Mouse (Mus musculus) embryonic facial prominence, embryonic 11.5 days (tissue): Measurements from ENCODE around the gene Rnf213. TPM values are rescaled to one million over a fixed set of nuclear protein-coding genes. Genes with fewer than 3 reads are reported as not detected.

Source experiments
- ATAC-seq: fragments of 200-750 bp; cut with Nextera tagmentation; replicated peaks from 2 replicates; pipeline ENCODE4 v1.8.0; 2017; ENCODE audit warnings: low read depth; ENCODE audit not compliant: insufficient number of reproducible peaks, low FRiP score, low TSS enrichment
- DNase-seq: peaks from one replicate; pipeline ENCODE4 v3.0.0-alpha.2; 2015; ENCODE audit warnings: low spot score
- H3K27ac ChIP-seq: fragments of 300-500 bp; sonication (generic); replicated peaks from 2 replicates; pipeline ENCODE4 v1.5.1; 2014; ENCODE audit warnings: mild to moderate bottlenecking, low read depth, low read length, control low read depth
- H3K27me3 ChIP-seq: fragments of 300-500 bp; sonication (generic); 2 replicates; pipeline ENCODE4 v1.6.1; 2014; ENCODE audit warnings: mild to moderate bottlenecking, low read length, moderate library complexity, mixed read lengths; ENCODE audit not compliant: control insufficient read depth, insufficient read depth
- H3K36me3 ChIP-seq: fragments of 300-500 bp; sonication (generic); replicated peaks from 2 replicates; pipeline ENCODE4 v1.6.1; 2014; ENCODE audit warnings: low read depth, mild to moderate bottlenecking, low read length, moderate library complexity, mixed read lengths; ENCODE audit not compliant: control insufficient read depth, insufficient read depth
- H3K4me1 ChIP-seq: fragments of 300-500 bp; sonication (generic); 2 replicates; pipeline ENCODE4 v1.6.1; 2014; ENCODE audit warnings: low read length, mixed read lengths; ENCODE audit not compliant: control insufficient read depth, insufficient read depth
- H3K4me2 ChIP-seq: fragments of 300-500 bp; sonication (generic); 2 replicates; pipeline ENCODE4 v1.6.1; 2014; ENCODE audit warnings: low read depth, mild to moderate bottlenecking, control low read depth, low read length, moderate library complexity
- H3K4me3 ChIP-seq: fragments of 300-500 bp; sonication (generic); 2 replicates; pipeline ENCODE4 v1.5.1; 2014; ENCODE audit warnings: low read depth, low read length, control low read depth
- H3K9ac ChIP-seq: fragments of 300-500 bp; sonication (generic); replicated peaks from 2 replicates; pipeline ENCODE4 v1.6.1; 2014; ENCODE audit warnings: mild to moderate bottlenecking, control low read depth, low read length
- H3K9me3 ChIP-seq: fragments of 300-500 bp; sonication (generic); replicated peaks from 2 replicates; pipeline ENCODE4 v1.6.1; 2016; ENCODE audit warnings: mild to moderate bottlenecking, low read length, inconsistent platforms, mixed read lengths; ENCODE audit not compliant: control insufficient read depth
- WGBS: fragments of 180-500 bp; shearing (Covaris S2); extraction: QIAGEN DNeasy Blood & Tissue Kit; methylation state at CpG from one replicate; pipeline ENCODE4 v1.1.7; 2014; 5-methylcytosine and 5-hydroxymethylcytosine counted together
- polyA plus RNA-seq: library from polyadenylated mRNA; unstranded; fragments of >200 nt; fragmentation: Nextera tagmentation; extraction: Ambion mirVana; gene quantifications from 2 replicates; pipeline ENCODE4 v1.2.1, GENCODE M21; 2014

Gene Rnf213
- polyA plus RNA-seq, 1 experiment from 2014 or later = 1.8 TPM

DNA sequence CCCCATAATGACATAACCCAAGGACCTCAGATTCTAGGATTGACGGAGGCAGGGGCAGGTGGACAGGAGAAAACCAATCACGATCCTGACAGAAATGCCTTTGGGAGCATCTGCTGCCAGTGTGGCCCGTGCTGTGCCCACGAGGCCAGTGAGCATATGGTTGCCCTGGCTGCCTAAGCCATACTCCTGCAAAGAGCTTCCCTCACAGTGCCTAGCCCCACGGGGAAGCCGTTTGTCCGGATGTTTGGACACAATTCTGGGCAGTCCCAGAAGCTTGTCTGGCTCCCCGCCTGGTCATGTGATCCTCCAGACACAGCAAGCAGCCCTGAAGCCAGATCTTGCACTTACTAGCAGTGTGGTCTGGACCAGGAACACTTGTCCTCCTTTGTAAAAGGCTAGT, 129.9 kb downstream of the Rnf213 start:
- WGBS = 84% methylated on average over 8 of the region's 8 CpGs
- H3K4me2 ChIP-seq = no peak overlapping the region
- DNase-seq (no peak), ATAC-seq (no peak)
- H3K4me3 ChIP-seq = no peak overlapping the region
- no peaks in the 10 kb centered on the region for H3K9me3 ChIP-seq
- H3K36me3 ChIP-seq = no peaks in the 10 kb centered on the region
- H3K27ac ChIP-seq = no peak overlapping the region
- H3K27me3 ChIP-seq = no peaks in the 10 kb centered on the region
- H3K9ac ChIP-seq = no peak overlapping the region
- no peaks in the 10 kb centered on the region for H3K4me1 ChIP-seq

DNA sequence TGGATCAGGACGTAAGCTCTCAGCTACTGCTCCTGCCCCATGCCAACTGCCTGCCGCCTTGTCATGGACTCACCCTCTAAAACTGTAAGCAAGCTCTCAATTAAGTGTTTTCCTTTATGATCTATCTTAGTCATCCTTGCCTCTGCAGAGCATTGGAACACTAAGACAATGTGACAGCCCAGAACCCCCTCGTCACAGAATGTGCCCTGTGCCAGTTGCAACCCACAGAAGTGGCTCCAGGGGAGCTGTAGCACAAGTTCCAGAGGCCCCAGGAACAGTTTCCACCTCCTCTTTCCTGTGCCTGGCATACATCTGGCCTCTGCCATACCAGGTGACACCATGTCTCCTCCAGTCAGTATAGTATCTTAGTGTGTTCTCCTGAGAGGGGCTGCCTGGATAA, 130.5 kb downstream of the Rnf213 start:
- WGBS = 91% methylated on average over 3 of the region's 3 CpGs
- no peak for DNase-seq
- H3K9ac ChIP-seq = no peak overlapping the region
- no peak overlapping the region for H3K27ac ChIP-seq
- ATAC-seq = no peak
- no peaks in the 10 kb centered on the region for H3K4me1 ChIP-seq
- no peaks in the 10 kb centered on the region for H3K27me3 ChIP-seq
- no peak overlapping the region for H3K4me3 ChIP-seq
- H3K36me3 ChIP-seq = no peaks in the 10 kb centered on the region
- H3K9me3 ChIP-seq = no peaks in the 10 kb centered on the region
- no peak overlapping the region for H3K4me2 ChIP-seq

DNA sequence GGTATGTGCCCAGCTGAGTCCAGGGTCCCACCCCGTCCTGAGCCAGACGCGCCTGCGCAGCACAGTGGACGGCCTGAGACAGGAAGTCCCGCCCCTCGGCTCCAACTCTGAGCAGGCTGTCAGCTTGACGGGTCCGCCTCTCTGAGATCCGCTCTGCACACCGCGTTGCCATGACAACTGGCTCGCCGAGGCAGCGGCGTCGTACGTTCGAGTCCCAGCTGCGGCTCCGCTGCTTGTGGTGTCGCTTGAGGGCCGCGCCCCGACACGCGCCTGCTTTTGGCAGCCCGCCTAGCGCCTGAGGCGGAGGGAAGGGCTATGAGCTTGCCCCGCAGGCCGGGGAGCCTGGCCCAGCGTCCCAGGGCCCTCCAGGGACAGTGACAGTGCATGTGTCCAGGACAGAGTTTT, 131.6 kb downstream of the Rnf213 start:
- WGBS = 2% methylated on average over 33 of the region's 33 CpGs
- peak overlapping the region; percentile 35 for H3K9ac ChIP-seq
- H3K4me1 ChIP-seq = no peaks in the 10 kb centered on the region
- peak overlapping the region; percentile 28 for H3K4me3 ChIP-seq
- DNase-seq (peak; percentile 96), ATAC-seq (peak; percentile 96)
- no peaks in the 10 kb centered on the region for H3K27me3 ChIP-seq
- H3K27ac ChIP-seq = no peak overlapping the region
- H3K9me3 ChIP-seq = no peaks in the 10 kb centered on the region
- H3K4me2 ChIP-seq = peak overlapping the region; percentile 50
- H3K36me3 ChIP-seq = no peaks in the 10 kb centered on the region

DNA sequence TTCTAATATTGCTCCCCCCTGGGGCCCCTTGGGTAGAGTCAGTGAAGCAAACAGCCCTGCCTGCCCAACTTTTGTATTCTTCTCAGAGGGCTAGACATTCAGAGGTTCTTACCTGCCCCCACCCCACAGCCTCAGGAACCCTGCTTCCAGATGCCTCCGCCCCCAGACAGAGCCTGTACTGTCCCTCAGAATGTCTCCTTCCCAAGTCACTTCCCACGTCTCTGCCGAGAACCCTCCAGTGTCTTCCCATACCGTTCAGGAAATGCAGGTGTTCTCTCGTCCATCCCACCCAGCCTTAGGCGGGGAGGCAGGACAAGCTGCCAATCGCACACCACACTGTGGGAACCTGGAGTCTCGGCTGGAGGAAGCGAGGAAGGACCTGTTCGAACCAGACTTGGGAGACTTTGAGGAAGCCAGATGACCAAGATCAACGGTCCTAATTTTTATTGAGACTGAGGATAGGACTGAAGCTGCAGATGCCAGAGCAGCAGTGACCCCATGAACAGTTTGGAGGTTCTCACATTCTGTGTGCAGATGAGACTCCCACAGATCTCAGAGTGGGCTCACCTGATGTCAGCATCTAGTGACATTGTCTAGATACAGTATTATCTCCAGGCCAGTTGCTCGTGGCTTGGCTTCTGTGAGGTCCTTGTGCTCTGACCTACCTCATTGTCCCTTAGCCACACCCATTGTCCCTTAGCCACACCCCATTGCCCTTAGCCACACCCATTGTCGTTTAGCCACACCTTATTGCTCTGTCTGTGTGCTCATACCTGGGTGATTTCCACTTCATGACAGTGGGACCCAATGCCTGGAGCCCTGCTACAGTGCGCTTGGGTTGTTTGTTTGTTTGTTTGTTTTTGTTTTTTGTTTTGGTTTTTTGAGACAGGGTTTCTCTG, 133.4 kb downstream of the Rnf213 start:
- no peaks in the 10 kb centered on the region for H3K36me3 ChIP-seq
- H3K4me2 ChIP-seq = no peak overlapping the region
- H3K4me1 ChIP-seq = no peaks in the 10 kb centered on the region
- no peak for ATAC-seq
- no peak for DNase-seq
- H3K27me3 ChIP-seq = no peaks in the 10 kb centered on the region
- no peak overlapping the region for H3K9ac ChIP-seq
- no peak overlapping the region for H3K27ac ChIP-seq
- no peaks in the 10 kb centered on the region for H3K9me3 ChIP-seq
- 84% methylated on average over 14 of the region's 14 CpGs for WGBS
- H3K4me3 ChIP-seq = no peak overlapping the region

DNA sequence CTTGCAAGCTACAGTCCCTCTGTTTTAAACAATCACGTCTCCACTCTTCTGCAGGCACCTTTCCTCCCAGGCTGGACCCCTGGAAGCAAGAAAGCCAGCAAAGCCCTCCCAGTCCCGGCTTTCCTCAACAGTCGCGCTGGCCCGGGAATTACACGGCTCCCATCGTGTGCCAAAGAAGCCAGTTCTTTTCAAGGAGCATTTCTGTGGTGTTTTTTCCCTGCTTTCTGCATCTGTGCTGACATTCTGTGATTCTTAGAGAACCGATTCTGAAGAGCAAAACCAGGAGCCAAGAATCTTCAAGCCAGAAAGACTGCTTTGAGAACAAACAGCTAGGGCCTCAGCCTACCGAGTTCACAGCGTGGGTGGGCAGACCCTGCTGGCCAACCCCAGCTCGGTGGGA, 136.0 kb downstream of the Rnf213 start:
- no peaks in the 10 kb centered on the region for H3K36me3 ChIP-seq
- 62% methylated on average over 11 of the region's 11 CpGs for WGBS

DNA sequence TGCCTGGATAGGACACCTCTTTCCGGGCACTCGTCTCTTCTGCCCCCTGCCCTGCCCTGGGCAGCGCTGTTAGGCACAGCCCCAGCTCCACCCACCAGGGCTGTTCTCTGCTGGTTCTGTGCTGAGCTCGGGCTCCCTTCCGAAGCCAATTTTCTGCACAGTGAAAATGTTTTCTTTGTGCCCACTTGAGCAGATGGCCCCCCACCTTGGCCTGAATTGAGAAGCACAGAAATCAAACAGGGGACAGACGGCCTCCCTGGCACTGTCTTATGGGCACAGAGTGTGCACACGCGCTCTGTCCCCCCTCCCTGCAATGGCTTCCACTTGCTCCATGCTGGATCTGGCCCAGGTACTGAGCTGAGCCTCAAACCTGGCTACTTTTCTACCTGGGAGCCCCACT, 139.6 kb downstream of the Rnf213 start:
- H3K36me3 ChIP-seq = no peaks in the 10 kb centered on the region
- no peak for ATAC-seq
- no peaks in the 10 kb centered on the region for H3K4me1 ChIP-seq
- DNase-seq = no peak
- H3K27me3 ChIP-seq = no peaks in the 10 kb centered on the region
- H3K27ac ChIP-seq = no peak overlapping the region
- WGBS = 77% methylated on average over 8 of the region's 8 CpGs
- H3K4me2 ChIP-seq = no peak overlapping the region
- no peaks in the 10 kb centered on the region for H3K9me3 ChIP-seq
- H3K9ac ChIP-seq = no peak overlapping the region
- no peak overlapping the region for H3K4me3 ChIP-seq

More for the DNA sequence above, 136.0 kb downstream of the Rnf213 start:
- no peak for DNase-seq
- H3K9ac ChIP-seq = no peak overlapping the region
- no peaks in the 10 kb centered on the region for H3K4me1 ChIP-seq
- no peaks in the 10 kb centered on the region for H3K9me3 ChIP-seq
- H3K27ac ChIP-seq = no peak overlapping the region
- no peak for ATAC-seq
- no peaks in the 10 kb centered on the region for H3K27me3 ChIP-seq
- H3K4me2 ChIP-seq = no peak overlapping the region
- no peak overlapping the region for H3K4me3 ChIP-seq

DNA sequence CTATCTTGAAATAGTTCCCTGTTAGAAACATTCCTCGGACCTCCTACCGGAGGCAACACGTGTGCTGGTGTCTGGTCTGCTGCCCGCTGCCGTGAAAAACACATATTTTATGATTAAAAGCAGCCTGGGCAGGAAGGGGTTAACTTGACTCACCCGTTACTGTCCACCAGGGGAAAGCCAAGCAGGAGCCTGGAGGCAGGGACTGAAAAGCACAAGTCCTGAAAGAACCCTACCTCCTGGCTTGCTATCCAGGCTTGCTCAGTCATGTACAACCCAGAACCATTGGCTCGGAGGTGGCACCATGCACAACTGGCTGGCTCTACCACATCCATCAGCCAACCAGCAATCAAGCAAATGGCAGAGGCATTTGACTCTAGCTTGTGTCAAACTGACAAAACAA, 140.8 kb downstream of the Rnf213 start:
- H3K4me2 ChIP-seq = no peak overlapping the region
- no peaks in the 10 kb centered on the region for H3K27me3 ChIP-seq
- H3K36me3 ChIP-seq = no peaks in the 10 kb centered on the region
- no peak overlapping the region for H3K9ac ChIP-seq
- H3K27ac ChIP-seq = no peak overlapping the region
- ATAC-seq (no peak), DNase-seq (no peak)
- 72% methylated on average over 7 of the region's 7 CpGs for WGBS
- no peak overlapping the region for H3K4me3 ChIP-seq
- H3K4me1 ChIP-seq = no peaks in the 10 kb centered on the region
- no peaks in the 10 kb centered on the region for H3K9me3 ChIP-seq
